Mouse (Mus musculus): ENCODE measurements around the gene 6030498E09Rik.
A peak's percentile ranks its signal among the peaks of the same experiment; 100 is the strongest.

6030498E09Rik gene

GRCm38 (mm10) chrX:38772478-38772877, at the start of gene 6030498E09Rik:
Gene 6030498E09Rik, plus strand, starts transcription at chrX:38772671.
- DNase-seq, result no peak

- no peak for DNase-seq
Measured at GRCm38 (mm10) chrX:38730081-38730480, 42.4 kb upstream of the 6030498E09Rik start.

- peak in 1 of 2 experiments; percentile 2 for DNase-seq
Measured at GRCm38 (mm10) chrX:38730639-38731038, 41.8 kb upstream of the 6030498E09Rik start.

- no peak for DNase-seq
Measured at GRCm38 (mm10) chrX:38733683-38734082, 38.8 kb upstream of the 6030498E09Rik start.

GRCm38 (mm10) chrX:38734916-38735880, 37.3 kb upstream of the 6030498E09Rik start:
- DNase-seq, result peak in 1 of 2 experiments; percentile 6

GRCm38 (mm10) chrX:38771453-38771852, 1.0 kb upstream of the 6030498E09Rik start:
- peak in 1 of 2 experiments; percentile 3 for DNase-seq

GRCm38 (mm10) chrX:38771886-38772285, 585 bp upstream of the 6030498E09Rik start:
- DNase-seq, result peak; percentile 20 to 26

- no peak for DNase-seq
Measured at GRCm38 (mm10) chrX:38794373-38794772, 21.9 kb downstream of the 6030498E09Rik start.

GRCm38 (mm10) chrX:38813934-38814333, 41.5 kb downstream of the 6030498E09Rik start:
- no peak for DNase-seq

- no peak for DNase-seq
Measured at GRCm38 (mm10) chrX:38816841-38817240, 44.4 kb downstream of the 6030498E09Rik start.

- no peak for DNase-seq
Measured at GRCm38 (mm10) chrX:38958571-38958970, 186.1 kb downstream of the 6030498E09Rik start.

- no peak for DNase-seq
Measured at GRCm38 (mm10) chrX:38996265-38996664, 223.8 kb downstream of the 6030498E09Rik start.

All from kidney, postnatal 4 days (tissue).